Mouse (Mus musculus) testis, postnatal 14 days (tissue): ENCODE measurements around the gene Plpp3.

Source experiments
- DNase-seq: peaks from one replicate; pipeline ENCODE4 v3.0.0; 2021; ENCODE audit warnings: low spot score

The Plpp3 gene

GRCm38 (mm10) chr4:105158651-105159530, 1.7 kb downstream of the Plpp3 start:
- DNase-seq, result no peak

- DNase-seq, result no peak
Measured at GRCm38 (mm10) chr4:105159531-105159870, 2.4 kb downstream of the Plpp3 start.

- no peak for DNase-seq
Measured at GRCm38 (mm10) chr4:105160470-105160869, 3.3 kb downstream of the Plpp3 start.

DNA sequence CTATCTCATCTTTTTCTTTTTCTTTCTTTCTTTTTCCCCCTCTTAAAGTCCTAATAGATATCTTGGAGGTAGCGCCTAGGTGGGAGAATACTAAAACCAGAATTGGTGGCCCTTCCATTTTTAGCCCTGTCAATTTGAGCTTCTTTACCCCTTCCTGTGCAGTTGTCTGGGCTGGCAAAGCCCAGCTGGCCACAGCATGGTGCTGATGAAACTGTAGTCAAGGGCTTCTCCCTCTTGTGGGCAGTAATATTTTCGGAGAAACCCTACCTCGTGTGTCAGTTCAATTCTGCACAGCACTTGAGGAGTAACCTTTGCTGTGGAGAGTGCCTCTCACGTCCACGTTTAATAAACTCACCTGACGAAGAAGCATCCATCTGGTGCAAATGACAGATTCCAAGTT, 4.9 kb downstream of the Plpp3 start:
- no peak for DNase-seq

GRCm38 (mm10) chr4:105162676-105163075, 5.5 kb downstream of the Plpp3 start:
- no peak for DNase-seq

GRCm38 (mm10) chr4:105163981-105164411, 6.8 kb downstream of the Plpp3 start:
- DNase-seq, result no peak

GRCm38 (mm10) chr4:105164952-105165351, 7.8 kb downstream of the Plpp3 start:
- no peak for DNase-seq

DNA sequence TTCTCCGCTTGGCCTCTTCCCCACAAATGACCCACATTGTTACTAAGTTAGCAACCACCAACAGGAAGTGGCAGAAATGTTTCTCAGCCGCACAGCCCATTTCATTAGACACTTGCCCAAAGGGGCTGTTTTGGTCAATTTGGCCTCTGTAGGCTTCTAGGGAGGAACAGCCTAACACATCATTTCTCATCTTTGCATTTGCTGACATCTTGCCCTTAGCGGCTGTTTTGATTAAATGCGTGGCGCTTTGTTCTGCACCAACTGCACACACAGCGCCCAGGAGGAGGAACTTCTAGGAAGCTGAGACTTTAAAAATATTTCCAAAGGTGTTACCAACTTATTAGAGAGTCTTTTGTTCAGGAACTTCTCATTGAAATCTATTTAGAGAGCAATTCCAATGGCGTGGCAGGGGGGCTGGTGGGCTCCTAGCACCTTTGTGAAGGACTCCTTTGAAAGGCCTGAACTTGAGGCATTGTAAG, 12.0 kb downstream of the Plpp3 start:
- no peak for DNase-seq

DNA sequence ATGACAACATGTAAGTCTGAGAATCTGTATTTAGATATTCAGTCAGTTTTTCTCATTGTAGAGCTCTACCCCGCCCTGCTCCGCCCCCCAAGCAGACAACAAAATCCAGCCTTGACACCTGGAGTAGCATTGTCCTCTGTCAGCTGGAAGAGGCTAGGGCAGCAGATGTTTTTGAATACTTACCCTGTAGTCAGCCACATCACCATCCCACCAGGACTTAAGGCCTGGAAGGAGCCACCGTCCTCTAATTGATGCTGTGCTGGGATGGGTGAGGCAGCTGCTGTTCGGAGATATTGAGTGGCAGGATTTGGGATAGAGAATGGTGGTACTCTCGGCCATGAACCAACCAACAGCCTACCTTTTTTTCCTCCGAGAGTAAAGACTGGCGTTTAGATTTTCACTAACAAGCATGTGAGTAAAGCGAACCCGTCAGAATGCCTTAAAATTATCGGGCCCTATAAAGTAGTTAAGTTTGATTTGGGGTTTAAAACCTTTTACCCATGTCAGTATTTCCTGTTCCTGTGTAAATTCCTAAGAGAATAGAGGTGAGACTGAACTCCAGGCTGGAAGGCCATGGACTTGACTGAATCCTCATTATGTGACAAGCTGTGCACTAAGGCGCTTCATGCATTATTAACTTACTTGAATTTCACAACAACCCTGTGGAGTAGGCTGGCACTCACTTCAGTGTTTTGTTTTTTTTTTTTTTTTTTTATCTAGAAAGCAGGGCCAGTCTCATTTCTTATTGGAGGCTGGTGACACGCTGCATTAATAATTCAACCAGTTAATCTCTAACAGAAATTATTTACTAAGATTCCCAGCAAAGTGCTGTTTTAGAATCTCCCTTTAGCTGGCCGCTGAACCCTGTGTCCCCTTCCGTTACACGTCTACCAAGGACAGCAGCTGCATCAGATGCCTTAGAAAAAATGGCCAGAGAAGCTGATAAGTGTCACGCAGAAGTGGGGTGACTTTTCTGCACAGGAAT, 13.0 kb downstream of the Plpp3 start:
- DNase-seq, result no peak

- no peak for DNase-seq
Measured at GRCm38 (mm10) chr4:105170811-105171401, 13.8 kb downstream of the Plpp3 start.

DNA sequence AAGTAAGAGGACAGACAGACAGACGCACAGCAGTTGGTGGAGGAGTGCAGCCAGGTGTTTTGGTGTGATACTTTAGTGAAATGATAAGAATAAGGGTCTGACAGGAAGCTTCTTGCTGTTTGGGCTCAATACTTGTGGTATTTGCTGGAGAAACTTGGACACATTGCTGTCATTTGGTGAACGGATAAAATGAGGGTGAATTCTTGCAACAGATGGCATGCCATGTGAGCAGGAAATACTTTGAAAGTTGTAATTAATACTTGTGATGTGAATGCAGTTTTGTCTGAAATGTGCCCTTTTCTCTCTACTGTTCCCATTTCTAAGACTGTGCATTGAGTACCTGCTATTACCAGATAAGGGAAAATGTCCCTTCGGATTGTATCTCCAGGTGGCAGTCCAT, 14.3 kb downstream of the Plpp3 start:
- DNase-seq, result no peak

- no peak for DNase-seq
Measured at GRCm38 (mm10) chr4:105174778-105175177, 17.6 kb downstream of the Plpp3 start.

DNA sequence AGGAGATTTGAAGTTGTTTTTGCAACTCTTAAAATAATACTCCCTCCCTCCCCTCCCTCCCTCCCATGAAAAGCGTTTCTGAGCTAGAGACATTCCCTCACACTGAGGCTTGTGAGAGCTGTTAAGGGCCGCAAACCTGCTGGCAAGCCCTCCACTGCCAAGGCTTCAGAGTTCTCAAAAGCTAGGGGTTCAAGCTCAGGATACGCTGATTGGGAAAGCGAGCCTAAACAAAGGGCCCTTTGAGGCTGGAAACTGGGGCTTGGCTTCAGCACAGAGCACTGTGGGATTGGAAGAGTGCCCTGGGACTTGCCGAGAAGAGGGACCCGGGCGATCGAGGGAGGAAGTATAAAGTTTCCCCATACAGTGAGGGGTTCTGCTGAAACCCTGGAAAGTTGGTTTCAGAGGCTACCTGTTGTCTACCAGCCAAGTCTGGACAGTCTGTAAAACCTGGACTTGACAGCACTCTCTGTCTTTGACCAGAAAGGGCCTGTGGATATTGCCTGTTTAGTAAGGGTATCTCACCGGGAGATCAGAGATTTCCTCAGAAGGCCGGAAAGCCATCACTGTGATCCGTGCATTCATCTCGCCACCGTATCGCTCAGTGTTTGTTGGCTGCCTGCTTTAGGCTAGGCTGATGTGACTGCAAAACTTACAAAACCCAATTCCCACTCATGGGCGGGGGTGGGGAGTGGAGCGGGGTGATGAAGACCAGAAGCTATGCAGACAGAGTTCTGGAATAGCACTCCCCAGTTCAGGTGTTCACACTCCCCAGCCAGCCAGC, 18.3 kb downstream of the Plpp3 start:
- DNase-seq, result no peak

GRCm38 (mm10) chr4:105181014-105181658, 24.0 kb downstream of the Plpp3 start:
- DNase-seq, result no peak

DNA sequence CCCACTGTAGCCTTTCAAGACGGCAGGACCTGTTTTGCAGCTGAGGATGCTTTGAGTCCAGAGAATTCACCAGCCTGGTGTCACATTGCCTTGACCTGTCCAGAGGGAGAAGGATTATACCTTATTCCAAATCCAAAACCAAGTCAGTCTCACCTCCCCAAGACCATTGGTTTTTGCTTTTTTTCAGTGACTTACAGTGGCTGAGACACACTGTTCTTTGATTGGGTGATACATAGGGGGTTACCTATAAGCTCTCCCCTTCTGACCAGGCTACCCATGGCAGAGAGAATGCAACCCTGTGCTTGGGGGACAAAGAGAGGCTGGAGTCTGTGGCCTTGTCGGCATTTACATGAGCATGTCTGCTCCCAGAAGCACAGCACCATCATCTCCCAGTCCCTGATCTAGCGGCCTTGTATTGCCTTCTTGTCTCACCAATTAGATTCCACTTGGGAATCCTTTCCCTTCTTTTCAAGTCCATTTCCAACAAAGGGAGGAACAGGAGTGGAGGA, 24.6 kb downstream of the Plpp3 start:
- DNase-seq, result no peak

DNA sequence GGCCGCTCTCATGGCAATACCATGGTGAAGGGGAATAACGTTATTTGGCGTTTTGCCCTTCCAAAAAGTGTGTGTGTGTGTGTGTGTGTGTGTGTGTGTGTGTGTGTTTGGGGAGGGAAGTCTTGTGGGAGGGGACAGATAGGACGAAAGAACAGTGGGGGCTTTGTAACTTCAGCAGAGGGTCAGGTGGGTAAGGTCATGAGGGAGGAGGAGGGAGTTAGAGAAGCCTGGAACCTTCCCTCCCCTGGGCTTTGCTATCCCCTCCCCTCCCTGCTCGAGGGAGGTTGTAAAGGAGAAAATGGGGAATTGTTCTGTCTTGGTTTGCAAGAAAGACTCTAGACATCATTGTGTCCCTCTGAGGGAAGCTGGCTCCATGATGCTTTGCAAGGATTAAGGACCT, 25.1 kb downstream of the Plpp3 start:
- DNase-seq, result no peak

- peak; percentile 40 for DNase-seq
Measured at GRCm38 (mm10) chr4:105184490-105184889, 27.3 kb downstream of the Plpp3 start.

GRCm38 (mm10) chr4:105184924-105185323, 27.8 kb downstream of the Plpp3 start:
- DNase-seq, result no peak

- no peak for DNase-seq
Measured at GRCm38 (mm10) chr4:105186654-105187053, 29.5 kb downstream of the Plpp3 start.

GRCm38 (mm10) chr4:105187873-105188272, 30.7 kb downstream of the Plpp3 start:
- DNase-seq, result no peak

GRCm38 (mm10) chr4:105188801-105189200, 31.7 kb downstream of the Plpp3 start:
- no peak for DNase-seq
